Mouse (Mus musculus) liver, embryonic 15.5 days (tissue): ENCODE data around the gene Esam. TPM values are rescaled to one million over a fixed set of nuclear protein-coding genes. Genes with fewer than 3 reads are reported as not detected.

Experiments
- ATAC-seq: fragments of 200-750 bp; cut with Nextera tagmentation; 2 replicates; pipeline ENCODE4 v1.8.0; 2017; ENCODE audit warnings: moderate number of reproducible peaks, mild to moderate bottlenecking, moderate library complexity; ENCODE audit not compliant: insufficient read depth
- H3K27ac ChIP-seq: fragments of 300-500 bp; sonication (generic); replicated peaks from 2 replicates; pipeline ENCODE4 v1.5.1; 2015; ENCODE audit warnings: mild to moderate bottlenecking, inconsistent platforms
- H3K27me3 ChIP-seq: fragments of 300-500 bp; sonication (generic); 2 replicates; pipeline ENCODE4 v1.6.1; 2015; ENCODE audit warnings: mild to moderate bottlenecking, inconsistent platforms
- H3K36me3 ChIP-seq: fragments of 300-500 bp; sonication (generic); replicated peaks from 2 replicates; pipeline ENCODE4 v1.6.1; 2015; ENCODE audit warnings: moderate library complexity, mild to moderate bottlenecking, inconsistent platforms
- H3K4me1 ChIP-seq: fragments of 300-500 bp; sonication (generic); replicated peaks from 2 replicates; pipeline ENCODE4 v1.6.1; 2015; ENCODE audit warnings: inconsistent platforms
- H3K4me2 ChIP-seq: fragments of 300-500 bp; sonication (generic); 2 replicates; pipeline ENCODE4 v1.6.1; 2015; ENCODE audit warnings: moderate library complexity, mild to moderate bottlenecking, inconsistent platforms
- H3K4me3 ChIP-seq: fragments of 300-500 bp; sonication (generic); replicated peaks from 2 replicates; pipeline ENCODE4 v1.5.1; 2015; ENCODE audit warnings: mild to moderate bottlenecking, inconsistent platforms
- H3K9ac ChIP-seq: fragments of 300-500 bp; sonication (generic); 2 replicates; pipeline ENCODE4 v1.6.1; 2015; ENCODE audit warnings: moderate library complexity, mild to moderate bottlenecking, inconsistent platforms
- H3K9me3 ChIP-seq: fragments of 300-500 bp; sonication (generic); replicated peaks from 2 replicates; pipeline ENCODE4 v1.6.1; 2016; ENCODE audit warnings: inconsistent platforms
- WGBS: fragments of 180-500 bp; shearing (Covaris S2); methylation state at CpG from one replicate; pipeline ENCODE4 v1.1.7; 2015; ENCODE audit warnings: mixed read lengths; ENCODE audit not compliant: insufficient replicate concordance; 5-methylcytosine and 5-hydroxymethylcytosine counted together
- polyA plus RNA-seq: library from polyadenylated mRNA; unstranded; fragments of >200 nt; fragmentation: Nextera tagmentation; extraction: Ambion mirVana; gene quantifications from 2 replicates; pipeline ENCODE4 v1.2.1, GENCODE M21; 2015

Gene Esam
- polyA plus RNA-seq, 1 experiment from 2014 or later: 14.5 TPM

GRCm38 (mm10) chr9:37567019-37567418, 39.1 kb downstream of the Esam start:
- no peaks in the 10 kb centered on the region for H3K27me3 ChIP-seq
- 0 out of 2 replicates have a peak, but pooled peaks have one; percentile 23 for ATAC-seq
- no peaks in the 10 kb centered on the region for H3K36me3 ChIP-seq
- 34% methylated on average over 2 of the region's 2 CpGs for WGBS
- H3K4me1 ChIP-seq: peaks cover 55% of the 10 kb centered on the region
- H3K4me3 ChIP-seq: no peak overlapping the region
- no peak overlapping the region for H3K27ac ChIP-seq
- no peak overlapping the region; the same call in 1 of the 2 replicates for H3K4me2 ChIP-seq
- H3K9me3 ChIP-seq: no peaks in the 10 kb centered on the region
- H3K9ac ChIP-seq: no peak overlapping the region

DNA sequence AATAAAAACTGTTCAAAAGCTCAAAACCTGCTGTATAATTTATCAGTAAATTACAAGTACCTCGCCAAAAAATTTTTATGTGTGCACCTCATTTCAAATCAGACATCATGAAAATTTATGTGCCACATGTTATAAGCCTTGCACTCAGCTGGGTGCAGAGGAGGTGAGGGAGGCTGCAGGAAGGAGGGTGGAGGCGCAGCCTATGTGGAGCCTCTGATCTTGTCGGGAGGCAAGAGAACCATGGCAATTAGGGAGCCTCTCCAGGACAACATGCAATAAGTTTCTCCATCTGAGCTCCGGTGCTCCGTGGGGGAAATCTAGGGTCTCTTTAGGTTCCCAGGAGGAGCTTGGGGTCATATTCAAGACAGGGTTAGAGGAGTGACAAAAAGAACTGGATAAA, 39.6 kb downstream of the Esam start:
- Histone ChIP-seq H3K36me3 (no peaks in the 10 kb centered on the region), H3K9me3 (no peaks in the 10 kb centered on the region), H3K27ac (no peak overlapping the region), H3K4me2 (peak overlapping the region; percentile 51), H3K9ac (no peak overlapping the region), H3K4me3 (no peak overlapping the region), H3K4me1 (peaks cover 58% of the 10 kb centered on the region), H3K27me3 (no peaks in the 10 kb centered on the region)
- 16% methylated on average over 5 of the region's 5 CpGs for WGBS
- ATAC-seq: peak; percentile 60

DNA sequence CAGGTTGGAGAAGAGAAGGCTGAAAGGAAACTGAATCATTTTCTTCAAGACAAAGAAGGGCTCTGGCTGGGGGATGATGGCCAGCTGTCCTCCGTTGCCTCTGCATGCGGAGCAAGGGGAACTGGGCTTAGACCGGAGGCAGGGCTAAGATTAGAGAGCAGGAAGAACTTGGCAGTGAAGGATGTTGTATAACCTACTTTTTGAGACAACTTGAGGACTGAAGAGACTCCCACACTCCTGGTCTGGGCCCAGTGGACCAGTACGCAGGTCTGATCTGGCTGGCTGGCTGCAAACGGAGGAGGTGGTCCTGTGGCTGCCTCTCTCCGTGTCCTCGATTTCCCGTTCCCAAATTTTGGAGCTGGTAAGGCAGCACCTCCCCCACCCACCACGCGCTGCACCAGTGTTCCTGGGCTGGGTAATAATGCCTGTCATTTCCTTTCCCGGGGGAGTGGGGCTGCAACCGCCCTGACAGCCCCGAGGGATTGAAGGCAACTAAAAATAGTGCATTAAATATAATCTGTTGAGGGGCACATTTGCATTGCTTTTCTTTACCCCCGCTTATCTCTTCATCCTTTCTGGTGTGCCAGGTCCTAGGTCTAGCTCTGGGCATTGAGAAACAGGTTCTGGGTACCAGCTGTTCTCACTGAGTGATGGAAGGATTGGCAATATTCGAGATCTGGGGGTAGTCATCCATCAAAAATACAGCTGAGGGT, 40.2 kb downstream of the Esam start:
- H3K9ac ChIP-seq: no peak overlapping the region; the same call in 1 of the 2 replicates
- H3K4me2 ChIP-seq: peak overlapping the region; percentile 51
- peaks cover 61% of the 10 kb centered on the region for H3K4me1 ChIP-seq
- 7% methylated on average over 15 of the region's 15 CpGs for WGBS
- H3K36me3 ChIP-seq: no peaks in the 10 kb centered on the region
- H3K27ac ChIP-seq: peak overlapping the region; percentile 15; the same call in 1 of the 2 replicates
- no peaks in the 10 kb centered on the region for H3K27me3 ChIP-seq
- no peaks in the 10 kb centered on the region for H3K9me3 ChIP-seq
- no peak overlapping the region for H3K4me3 ChIP-seq
- no peak; the same call in 1 of the 2 replicates for ATAC-seq

- no peak for ATAC-seq
- no peak overlapping the region for H3K9ac ChIP-seq
- H3K27ac ChIP-seq: no peak overlapping the region
- no peak overlapping the region for H3K4me3 ChIP-seq
- H3K4me2 ChIP-seq: peak overlapping the region; percentile 51
- no peaks in the 10 kb centered on the region for H3K27me3 ChIP-seq
- WGBS: 31% methylated on average over 4 of the region's 4 CpGs
- H3K4me1 ChIP-seq: peaks cover 58% of the 10 kb centered on the region
- H3K36me3 ChIP-seq: no peaks in the 10 kb centered on the region
- H3K9me3 ChIP-seq: no peaks in the 10 kb centered on the region
Measured at GRCm38 (mm10) chr9:37568605-37569214, 40.8 kb downstream of the Esam start.

- Histone ChIP-seq H3K9ac (no peak overlapping the region), H3K36me3 (no peaks in the 10 kb centered on the region), H3K4me3 (no peak overlapping the region), H3K9me3 (no peaks in the 10 kb centered on the region), H3K27ac (no peak overlapping the region), H3K4me1 (peaks cover 52% of the 10 kb centered on the region), H3K27me3 (no peaks in the 10 kb centered on the region), H3K4me2 (no peak overlapping the region)
- 41% methylated on average over 2 of the region's 2 CpGs for WGBS
- ATAC-seq: peak; percentile 48
Measured at GRCm38 (mm10) chr9:37569231-37569835, 41.5 kb downstream of the Esam start.

DNA sequence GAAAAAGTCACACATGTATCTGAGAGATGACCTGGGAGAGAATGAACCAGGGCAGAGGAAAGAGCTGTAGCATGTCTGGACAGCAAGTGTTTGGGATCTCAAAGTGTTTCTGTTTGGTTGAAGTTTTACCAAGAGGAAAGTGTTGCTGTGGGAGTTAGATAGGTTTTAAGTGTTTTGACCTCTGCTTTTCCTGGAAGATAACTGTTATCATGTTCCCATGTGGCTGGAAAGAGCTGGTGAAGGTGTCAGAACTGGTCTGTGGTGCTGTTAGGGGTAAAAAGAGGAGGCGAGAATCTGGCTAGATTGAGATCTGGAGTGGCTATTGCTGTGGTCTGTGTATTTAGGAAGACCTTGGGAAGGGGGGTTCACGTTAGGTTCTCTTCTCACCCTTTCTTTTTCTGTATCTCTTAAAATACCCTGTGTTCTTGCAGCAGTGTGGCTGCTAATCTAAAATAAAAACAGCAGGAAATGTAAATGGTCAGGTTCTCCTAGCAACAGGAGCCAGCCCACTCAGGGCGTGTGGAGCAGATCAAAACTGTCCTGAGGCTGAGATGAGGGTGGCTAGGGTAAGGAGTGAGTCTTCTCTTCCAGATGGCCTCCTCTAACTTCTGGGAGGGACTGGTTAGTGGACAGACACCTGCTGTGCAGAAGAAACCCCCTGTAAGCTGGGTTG, 44.5 kb downstream of the Esam start:
- no peak overlapping the region for H3K27ac ChIP-seq
- H3K36me3 ChIP-seq: no peaks in the 10 kb centered on the region
- no peak overlapping the region for H3K4me3 ChIP-seq
- H3K9ac ChIP-seq: no peak overlapping the region
- 0 out of 2 replicates have a peak, but pooled peaks have one; percentile 23 for ATAC-seq
- peaks cover 40% of the 10 kb centered on the region for H3K4me1 ChIP-seq
- H3K4me2 ChIP-seq: no peak overlapping the region
- WGBS: 6% methylated on average over 3 of the region's 3 CpGs
- no peaks in the 10 kb centered on the region for H3K9me3 ChIP-seq
- H3K27me3 ChIP-seq: no peaks in the 10 kb centered on the region

DNA sequence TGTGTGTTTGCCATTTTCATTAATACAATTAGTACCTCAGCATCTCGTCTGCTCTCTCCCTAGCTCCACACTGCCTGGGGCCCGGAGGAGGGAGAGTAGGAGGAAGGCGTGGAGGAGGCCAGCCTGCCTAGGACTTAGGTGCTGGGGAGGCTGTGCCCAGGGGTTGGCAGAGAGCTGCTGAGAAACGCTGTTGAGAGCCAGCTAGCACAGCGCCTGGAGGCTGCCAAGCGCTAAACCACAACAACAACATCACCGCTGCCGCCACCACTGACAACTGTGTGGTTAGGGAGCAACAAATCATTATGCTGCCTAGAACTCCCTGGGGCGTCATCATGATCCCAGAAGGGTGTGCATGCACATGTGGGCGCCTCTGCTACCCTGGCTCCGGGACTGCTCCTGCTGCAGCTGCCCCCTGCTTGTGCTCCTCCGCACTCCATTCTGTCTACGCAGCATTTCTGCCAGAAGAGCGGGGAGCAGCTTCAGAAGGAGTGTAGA, 48.6 kb downstream of the Esam start:
- H3K27ac ChIP-seq: no peak overlapping the region
- ATAC-seq: no peak
- no peak overlapping the region for H3K4me3 ChIP-seq
- H3K4me2 ChIP-seq: peak overlapping the region; percentile 1; the same call in 1 of the 2 replicates
- no peaks in the 10 kb centered on the region for H3K27me3 ChIP-seq
- WGBS: 19% methylated on average over 14 of the region's 14 CpGs
- no peak overlapping the region for H3K9ac ChIP-seq
- H3K9me3 ChIP-seq: no peaks in the 10 kb centered on the region
- no peaks in the 10 kb centered on the region for H3K36me3 ChIP-seq
- peaks cover 7% of the 10 kb centered on the region for H3K4me1 ChIP-seq

- H3K4me3 ChIP-seq: no peak overlapping the region
- no peak overlapping the region for H3K27ac ChIP-seq
- WGBS: 67% methylated on average over 5 of the region's 5 CpGs
- no peaks in the 10 kb centered on the region for H3K27me3 ChIP-seq
- no peak overlapping the region for H3K4me2 ChIP-seq
- no peaks in the 10 kb centered on the region for H3K9me3 ChIP-seq
- no peak overlapping the region for H3K9ac ChIP-seq
- H3K4me1 ChIP-seq: no peaks in the 10 kb centered on the region
- ATAC-seq: no peak
- H3K36me3 ChIP-seq: no peaks in the 10 kb centered on the region
Measured at GRCm38 (mm10) chr9:37583594-37583993, 55.7 kb downstream of the Esam start.

DNA sequence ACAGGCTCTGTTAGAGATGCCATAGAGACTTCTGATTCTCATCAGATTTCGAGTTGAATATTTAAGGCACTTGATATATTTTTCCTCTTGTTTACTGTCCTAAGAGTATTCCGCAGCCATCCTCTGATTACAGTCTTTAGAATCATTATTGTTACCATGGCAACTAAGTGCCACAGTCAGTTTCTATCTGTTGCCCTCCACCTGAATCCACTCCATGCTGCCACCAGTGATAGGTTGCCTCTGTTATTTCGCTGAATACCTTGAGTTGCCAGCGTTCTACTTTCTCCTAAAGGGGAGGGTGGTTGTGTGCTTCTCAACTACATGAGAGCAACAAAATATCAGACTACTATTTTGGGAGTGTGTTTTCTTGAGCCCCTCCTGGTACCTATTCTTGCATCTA, 58.8 kb downstream of the Esam start:
- H3K4me1 ChIP-seq: no peaks in the 10 kb centered on the region
- no peak overlapping the region for H3K9ac ChIP-seq
- 60% methylated on average over 4 of the region's 4 CpGs for whole genome bisulfite sequencing
- no peaks in the 10 kb centered on the region for H3K36me3 ChIP-seq
- no peak overlapping the region for H3K4me2 ChIP-seq
- H3K27ac ChIP-seq: no peak overlapping the region
- no peaks in the 10 kb centered on the region for H3K27me3 ChIP-seq
- ATAC-seq: no peak
- no peak overlapping the region for H3K4me3 ChIP-seq
- no peaks in the 10 kb centered on the region for H3K9me3 ChIP-seq
